Comparison of ENCODE assay signal across 23 mouse cellular contexts in the genomic region with DNA sequence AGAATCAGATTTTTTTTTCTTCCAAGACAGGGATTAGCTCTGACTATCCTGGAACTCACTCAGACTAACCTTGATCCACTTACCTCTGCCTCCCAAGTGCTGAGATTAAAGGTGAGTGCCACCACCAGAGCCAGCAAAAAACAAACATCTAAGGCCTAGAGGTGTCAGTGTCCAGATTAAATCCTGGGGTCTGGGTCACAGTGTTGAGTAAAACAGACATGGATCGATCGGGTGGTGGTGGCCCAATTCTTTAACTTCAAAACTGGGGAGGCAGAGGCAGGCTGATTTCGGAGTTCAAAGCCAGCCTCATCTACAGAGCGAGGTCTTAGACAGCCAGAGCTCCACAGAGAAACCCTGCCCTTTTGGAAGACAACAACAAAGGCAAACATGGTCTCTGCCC. TPM values are rescaled to one million over a fixed set of nuclear protein-coding genes. Genes with fewer than 3 reads are reported as not detected.
"Had no signal": no experiment of that assay in that cellular context is flagged by ENCODE, and none has a peak within 500 bp of the region (broad histone marks: within the 10 kb centered on the region; RNA-seq: fewer than 3 reads in every experiment).

No protein-coding gene starts in this region.

- H3K27ac ChIP-seq: heart, embryonic 10.5 days; hindbrain, embryonic 13.5 days; hindbrain, embryonic 15.5 days; hindbrain, postnatal 0 days; kidney, embryonic 15.5 days; kidney, postnatal 0 days; left cerebral cortex, adult 2 months; limb, embryonic 10.5 days; limb, embryonic 12.5 days had no signal

- H3K4me3 ChIP-seq: heart, embryonic 10.5 days; heart, embryonic 12.5 days; hindbrain, embryonic 13.5 days; hindbrain, embryonic 15.5 days; kidney, embryonic 15.5 days; left cerebral cortex, adult 2 months; limb, embryonic 10.5 days; limb, embryonic 12.5 days had no signal

- H3K9ac ChIP-seq: heart, embryonic 12.5 days; hindbrain, embryonic 13.5 days; hindbrain, embryonic 15.5 days; kidney, embryonic 15.5 days; limb, embryonic 12.5 days had no signal

- H3K9me3 ChIP-seq: heart, embryonic 10.5 days; heart, embryonic 12.5 days; hindbrain, embryonic 13.5 days; hindbrain, embryonic 15.5 days; kidney, embryonic 15.5 days; limb, embryonic 10.5 days; limb, embryonic 12.5 days; liver, embryonic 15.5 days had no signal

- ATAC-seq: hindbrain, postnatal 0 days; intestine, embryonic 16.5 days had no signal

- DNase-seq: gastrocnemius, postnatal 14 days; gastrocnemius, postnatal 36 days; heart, adult 18-20 months; kidney, adult 11 months; kidney, adult 2 months; kidney, adult 9 months; kidney, postnatal 14 days; kidney, postnatal 36 days; layer of hippocampus, adult 9-11 months; liver had no signal

- H3K36me3 ChIP-seq: heart, embryonic 10.5 days; heart, embryonic 12.5 days; hindbrain, embryonic 13.5 days; hindbrain, embryonic 15.5 days; kidney, embryonic 15.5 days; limb, embryonic 10.5 days; limb, embryonic 12.5 days; liver, embryonic 15.5 days had no signal

- H3K4me2 ChIP-seq: hindbrain, embryonic 13.5 days; hindbrain, embryonic 15.5 days; kidney, embryonic 15.5 days; limb, embryonic 12.5 days had no signal

RNA-seq across cellular contexts. Expression of gene Phospho1, which starts 1.9 kb away (rescaled TPM):
- polyA plus RNA-seq: hindbrain, embryonic 11.5 days; hindbrain, embryonic 13.5 days; kidney, embryonic 15.5 days; kidney, postnatal 0 days; limb, embryonic 10.5 days; limb, embryonic 12.5 days had no signal
